Mouse (Mus musculus) adrenal gland, postnatal 4 days (tissue): ENCODE data around the gene Hap1. TPM values are rescaled to one million over a fixed set of nuclear protein-coding genes. Genes with fewer than 3 reads are reported as not detected.
"Not testable (repeated sequence)": the region's sequence is repeated elsewhere in the genome, so short reads cannot be mapped to it uniquely, and the experiment has no call there.

ENCODE experiments used
- DNase-seq, 2 experiments: peaks; one replicate each; pipeline ENCODE4 v3.0.0; 2021 to 2022; ENCODE audit warnings: low spot score in 2 of 2, mixed read lengths in 2 of 2
- total RNA-seq, 2 experiments: library from RNA; stranded (reverse); gene quantifications; 2 replicates each; pipeline ENCODE4 v1.2.3; 2021

Hap1 gene
- total RNA-seq, 2 experiments from 2014 or later: 106 to 110 TPM

DNA sequence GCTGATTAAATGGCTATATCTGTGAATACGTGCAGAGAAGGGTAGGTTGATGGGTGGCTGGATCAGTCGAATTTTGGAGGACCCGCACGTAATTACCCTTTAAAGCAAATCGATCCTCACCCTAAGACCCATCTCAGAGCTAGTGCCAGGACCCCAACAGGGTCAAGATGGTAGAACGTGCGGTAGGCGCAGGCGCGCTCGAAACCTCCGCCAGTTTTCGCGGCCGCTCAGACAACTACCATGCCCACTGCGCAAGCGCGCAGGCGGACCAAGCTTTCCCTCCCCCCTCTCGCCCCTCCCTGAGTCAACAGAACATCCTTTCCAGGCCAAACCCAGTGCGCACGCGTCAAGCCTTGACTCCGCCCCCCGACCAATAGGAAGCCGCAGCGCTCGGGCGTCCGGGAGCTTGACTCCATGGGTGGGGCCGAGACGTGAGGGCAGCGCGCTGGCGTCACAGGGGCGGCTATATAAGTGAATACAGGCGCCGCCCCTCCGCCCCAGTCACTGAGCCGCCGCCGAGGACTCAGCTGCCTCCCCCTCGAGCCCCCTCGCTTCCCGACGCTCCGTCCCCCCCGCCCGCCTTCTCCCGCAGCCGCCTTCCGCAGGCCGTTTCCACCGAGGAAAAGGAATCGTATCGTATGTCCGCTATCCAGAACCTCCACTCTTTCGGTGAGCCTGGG lies 36.3 kb downstream of the Hap1 start, which contains the start of gene Eif1:
TSS of gene Eif1 (plus strand) at position 394 of the 680 bp plus-strand sequence.
- peak; percentile 99 to 100 for DNase-seq

DNA sequence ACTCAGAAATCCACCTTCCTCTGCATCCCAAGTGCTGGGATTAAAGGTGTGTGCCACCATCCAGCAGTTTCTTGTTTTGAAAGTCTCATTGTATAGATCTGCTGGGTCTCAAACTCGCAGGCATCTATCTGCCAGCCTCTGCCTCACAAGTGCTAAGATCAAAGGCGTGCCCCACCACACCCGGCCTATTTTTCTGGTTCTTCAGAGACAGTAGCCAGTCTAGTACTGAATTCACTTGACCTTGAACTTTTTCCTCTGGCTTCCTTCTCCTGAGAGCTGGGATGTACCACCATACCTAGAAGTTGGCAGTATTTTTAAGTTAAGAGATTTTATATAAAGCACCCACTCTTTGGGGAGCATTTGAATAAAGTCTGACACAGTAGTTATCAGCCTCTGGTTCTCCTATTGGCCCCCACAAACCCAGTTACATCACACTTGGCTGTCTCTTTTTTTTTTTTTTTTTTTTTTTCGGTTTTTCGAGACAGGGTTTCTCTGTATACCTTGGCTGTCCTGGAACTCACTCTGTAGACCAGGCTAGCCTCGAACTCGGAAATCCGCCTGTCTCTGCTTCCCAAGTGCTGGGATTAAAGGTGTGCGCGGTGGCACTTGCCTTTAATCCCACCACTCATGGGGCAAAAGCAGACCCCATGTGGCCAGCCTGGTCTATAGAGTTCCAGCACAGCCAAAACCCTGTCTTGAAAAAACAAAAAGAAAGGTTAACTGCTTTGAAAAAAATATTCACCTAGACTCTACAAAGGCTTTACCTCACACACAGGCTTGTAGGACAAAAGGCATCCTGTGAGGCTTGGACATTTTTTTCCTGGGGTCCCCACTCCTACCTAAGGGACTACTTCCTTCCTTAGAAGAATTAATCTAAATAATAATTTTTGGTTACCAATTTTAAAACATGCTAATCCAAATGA lies 37.1 kb downstream of the Hap1 start:
- DNase-seq: no peak

DNA sequence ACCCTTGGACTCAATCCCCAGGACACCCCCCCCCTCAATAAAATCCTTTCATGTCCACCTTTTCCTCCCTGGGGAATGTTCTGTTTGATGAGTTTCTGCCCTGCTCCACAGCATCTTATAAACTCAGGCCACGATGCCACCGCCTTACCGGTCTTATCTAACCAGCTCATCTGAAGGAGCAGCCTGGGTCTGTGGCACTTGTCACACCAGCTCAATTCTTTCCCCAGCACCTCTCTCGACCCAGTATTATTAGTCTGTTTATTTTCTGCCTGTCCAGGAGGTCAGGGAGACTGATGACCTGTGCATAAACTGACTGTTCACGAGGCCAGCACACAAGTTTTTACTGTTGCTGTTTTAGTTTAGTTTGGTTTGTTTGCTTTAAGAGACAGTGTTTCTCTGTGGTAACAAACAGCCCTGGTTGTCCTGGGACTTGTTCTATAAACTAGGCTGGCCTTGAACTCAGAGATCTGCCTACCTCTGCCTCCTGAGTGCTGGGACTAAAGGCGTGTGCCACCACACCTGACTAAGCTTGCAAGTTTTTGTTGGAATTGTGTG lies 38.0 kb downstream of the Hap1 start:
- no peak for DNase-seq

GRCm38 (mm10) chr11:100315439-100315838 lies 40.5 kb downstream of the Hap1 start:
- DNase-seq: no peak

- DNase-seq: no peak
Measured at GRCm38 (mm10) chr11:100313424-100313823, 42.5 kb downstream of the Hap1 start.

- DNase-seq: no peak
Measured at GRCm38 (mm10) chr11:100312096-100312679, 43.7 kb downstream of the Hap1 start.

GRCm38 (mm10) chr11:100311656-100312055 lies 44.3 kb downstream of the Hap1 start:
- DNase-seq: no peak

DNA sequence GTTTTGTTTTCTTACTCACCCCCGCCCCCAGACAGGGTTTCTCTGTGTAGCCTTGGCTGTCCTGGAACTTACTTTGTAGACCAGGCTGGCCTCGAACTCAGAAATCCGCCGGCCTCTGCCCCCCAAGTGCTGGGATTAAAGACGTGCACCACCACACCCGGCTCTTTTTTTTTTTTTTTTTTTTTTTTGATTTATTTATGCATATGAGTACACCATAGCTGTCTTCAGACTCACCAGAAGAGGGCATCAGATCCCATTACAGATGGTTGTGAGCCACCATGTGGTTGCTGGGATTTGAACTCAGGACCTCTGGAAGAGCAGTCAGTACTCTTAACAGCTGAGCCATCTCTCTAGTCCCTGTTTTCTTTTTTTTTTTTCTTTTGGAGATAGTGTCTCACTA lies 47.3 kb downstream of the Hap1 start:
- not testable (repeated sequence) for DNase-seq

DNA sequence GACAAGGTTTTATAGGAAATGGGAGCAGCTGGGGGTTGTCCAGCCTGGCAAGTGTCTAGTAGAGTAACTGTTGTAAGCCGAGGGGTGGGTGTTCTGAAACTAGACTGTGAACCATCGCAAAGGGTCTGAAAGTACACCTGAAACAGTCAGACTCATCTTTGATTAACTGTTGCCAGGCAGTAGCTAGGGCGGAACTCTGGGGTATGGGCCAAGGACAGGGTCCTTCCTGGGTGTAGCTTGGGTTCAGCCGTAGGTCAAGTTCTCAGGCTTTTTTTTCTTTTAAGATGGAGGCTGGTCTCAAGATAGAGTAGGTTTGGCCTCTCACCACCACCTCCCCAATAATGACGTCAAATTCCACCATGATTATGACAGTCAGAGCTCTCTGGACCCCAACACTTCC lies 48.0 kb downstream of the Hap1 start:
- DNase-seq: no peak

DNA sequence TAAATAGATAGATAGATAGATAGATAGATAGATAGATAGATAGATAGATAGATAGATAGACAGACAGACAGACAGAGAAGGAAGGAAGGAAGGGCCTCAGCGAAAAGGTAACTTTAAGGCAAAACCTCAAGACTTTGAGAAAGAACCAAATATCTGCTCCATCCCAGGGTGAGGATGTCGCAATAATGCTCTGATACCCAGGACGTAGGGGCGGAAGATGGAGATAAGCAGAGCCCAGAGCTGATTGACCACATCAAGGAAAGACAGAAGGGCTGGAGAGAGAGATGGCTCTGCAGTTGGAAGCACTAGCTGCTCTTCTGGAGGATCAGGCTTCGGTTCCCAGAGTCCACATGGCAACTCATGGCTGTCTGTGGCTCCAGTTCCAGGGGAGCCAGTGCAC lies 54.6 kb downstream of the Hap1 start:
- no peak for DNase-seq

DNA sequence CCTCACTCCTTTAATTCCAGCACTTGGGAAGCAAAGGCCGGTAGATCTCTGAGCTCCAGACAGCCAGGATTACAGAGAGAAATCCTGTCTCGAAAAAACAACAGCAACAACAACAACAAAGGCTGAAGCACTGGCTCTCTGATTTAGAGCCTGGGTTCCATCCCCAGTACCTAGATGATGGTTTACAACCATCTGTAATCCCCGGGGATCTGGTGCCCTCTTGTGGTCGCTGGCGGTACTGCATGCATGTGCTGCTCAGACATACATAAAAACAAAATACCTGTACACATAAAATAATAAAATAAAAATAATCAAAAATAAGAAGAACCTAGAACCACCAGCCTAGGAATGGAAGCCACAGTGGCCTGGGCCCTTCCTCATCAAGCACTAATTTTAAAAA lies 55.6 kb downstream of the Hap1 start:
- DNase-seq: no peak

DNA sequence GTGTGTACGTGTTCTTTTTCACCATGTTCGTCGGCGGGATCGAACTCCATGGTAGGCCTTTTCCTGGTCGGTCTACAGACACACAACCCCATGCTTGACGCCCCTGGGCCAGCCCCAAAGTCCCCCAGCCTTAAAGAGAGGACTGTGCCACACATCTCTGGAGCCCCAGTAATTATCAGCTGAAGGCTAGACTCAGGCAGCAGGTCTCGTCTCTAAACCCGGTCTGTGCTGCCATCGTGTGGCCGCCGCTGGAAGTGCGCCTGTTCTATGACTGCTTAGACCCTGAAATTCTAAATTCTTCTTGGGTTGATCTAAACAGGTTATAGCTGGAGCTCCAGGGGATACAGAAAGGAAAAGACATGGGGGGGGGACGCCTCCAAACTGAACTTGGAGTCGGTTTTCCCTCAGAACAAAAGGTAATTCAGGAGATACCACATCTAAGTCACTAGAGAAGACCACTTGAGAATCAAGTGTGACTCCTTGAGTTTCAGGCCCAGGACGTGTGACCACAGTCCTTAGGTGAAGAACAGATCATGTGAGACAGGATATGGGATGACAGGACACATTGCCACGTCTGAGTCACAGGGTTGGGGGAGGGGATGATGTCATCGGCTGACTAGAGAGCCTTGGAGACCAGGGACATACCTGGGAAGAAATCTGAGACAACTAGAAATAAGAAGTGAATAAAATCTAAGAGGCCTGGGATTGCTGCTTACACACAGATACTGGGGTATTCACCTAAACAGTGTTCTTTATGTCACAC lies 57.5 kb downstream of the Hap1 start:
- DNase-seq: peak; percentile 57 to 59

- no peak for DNase-seq
Measured at GRCm38 (mm10) chr11:100297801-100298200, 58.1 kb downstream of the Hap1 start.

Other genes starting within 250 kb of the Hap1 start
- gene Krt13, start 234.6 kb downstream of the Hap1 start, total RNA-seq: not detected
- gene Krt15, start 220.2 kb downstream of the Hap1 start, total RNA-seq: under 1 TPM in 1 of 2 experiments, not detected in 1; 0.31 TPM
- gene Krt19, start 207.5 kb downstream of the Hap1 start, total RNA-seq: 10 to 100 TPM; 11.1 to 12.7 TPM
- gene Krt9, start 162.9 kb downstream of the Hap1 start, total RNA-seq: under 1 TPM; 0.11 to 0.22 TPM
- under 1 TPM; 0.93 to 0.98 TPM for gene Krt14, start 148.6 kb downstream of the Hap1 start, total RNA-seq
- gene Krt16, start 107.2 kb downstream of the Hap1 start, total RNA-seq: not detected
- gene Krt17, start 95.1 kb downstream of the Hap1 start, total RNA-seq: under 1 TPM; 0.25 to 0.31 TPM
- not detected for gene Krt42, start 86.3 kb downstream of the Hap1 start, total RNA-seq
- 100 to 1,000 TPM; 886 to 904 TPM for gene Eif1, start 36.2 kb downstream of the Hap1 start, total RNA-seq
- not detected for gene Gast, start 21.7 kb downstream of the Hap1 start, total RNA-seq
- 100 to 1,000 TPM in 1 of 2 experiments, 10 to 100 TPM in 1; 99.0 to 109 TPM for gene Jup, start 41.6 kb upstream of the Hap1 start, total RNA-seq
- gene P3h4, start 58.7 kb upstream of the Hap1 start, total RNA-seq: 10 to 100 TPM; 40.1 to 43.5 TPM
- 10 to 100 TPM; 65.3 to 68.6 TPM for gene Fkbp10, start 59.6 kb upstream of the Hap1 start, total RNA-seq
- gene Nt5c3b, start 85.7 kb upstream of the Hap1 start, total RNA-seq: 10 to 100 TPM; 82.4 to 84.5 TPM
- 1 to 10 TPM; 1.5 to 2.1 TPM for gene Klhl10, start 85.8 kb upstream of the Hap1 start, total RNA-seq
- 10 to 100 TPM; 48.8 to 50.0 TPM for gene Klhl11, start 116.6 kb upstream of the Hap1 start, total RNA-seq
- gene Acly, start 171.9 kb upstream of the Hap1 start, total RNA-seq: 100 to 1,000 TPM; 420 to 464 TPM
- 1 to 10 TPM; 2.2 TPM for gene Ttc25, start 189.5 kb upstream of the Hap1 start, total RNA-seq
- gene Cnp, start 218.8 kb upstream of the Hap1 start, total RNA-seq: 10 to 100 TPM; 49.5 to 51.3 TPM